Mouse (Mus musculus) left cerebral cortex, postnatal 36 days (tissue): ENCODE data around the gene Kif6. TPM values are rescaled to one million over a fixed set of nuclear protein-coding genes. Genes with fewer than 3 reads are reported as not detected.

Source experiments
- DNase-seq, 2 experiments: peaks; one replicate each; pipeline ENCODE4 v3.0.0; 2021 to 2022; ENCODE audit warnings: low spot score in 2 of 2, mixed read lengths in 1 of 2
- intact Hi-C: fragments of 180-260 bp; cut with DNase I; formaldehyde crosslinking; loops from one replicate; pipeline ENCODE4 v1.15.1; 2025
- total RNA-seq, 2 experiments: library from RNA; stranded (reverse); gene quantifications; 2 replicates each; pipeline ENCODE4 v1.2.3; 2021

Kif6 gene
- total RNA-seq, 2 experiments from 2014 or later = 1.6 to 2.1 TPM

DNA sequence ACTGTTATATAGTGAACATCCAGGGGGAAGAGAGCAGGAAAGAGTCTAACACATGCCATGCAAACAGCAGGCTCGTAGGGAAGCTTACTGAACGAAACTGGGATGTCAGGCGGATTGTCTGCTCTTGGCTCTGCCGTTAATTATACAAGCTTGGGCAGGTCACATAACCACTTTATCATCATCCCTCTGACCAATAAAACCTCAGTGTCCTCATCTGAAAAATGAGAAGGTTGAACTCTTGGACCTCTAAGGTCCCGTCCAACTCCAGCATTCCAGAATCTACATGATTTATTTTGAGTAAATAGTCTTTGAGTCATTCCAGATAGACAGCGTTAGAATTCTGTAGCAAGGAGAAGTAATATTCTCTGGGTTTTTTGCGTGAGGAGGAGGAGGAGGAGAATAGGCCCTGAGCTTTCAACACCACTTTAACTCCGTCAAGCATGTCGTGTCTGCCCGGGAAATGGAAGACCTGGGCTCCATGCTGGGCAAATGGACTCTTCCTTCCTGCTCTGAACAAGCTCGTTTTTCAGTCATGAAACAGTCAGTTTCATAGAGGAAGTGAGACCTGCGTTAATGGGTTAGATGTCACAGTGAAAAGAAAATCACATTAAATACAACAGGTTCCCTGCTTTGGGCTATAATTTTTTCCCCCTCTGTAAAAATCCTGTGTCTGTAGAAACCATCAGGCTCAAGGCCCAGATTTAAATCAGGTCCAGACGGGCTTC, 162.3 kb downstream of the Kif6 start:
- intact Hi-C loops = no loop called here
- DNase-seq = no peak

GRCm38 (mm10) chr17:49779066-49779465, 164.1 kb downstream of the Kif6 start:
- DNase-seq = no peak
- intact Hi-C loops = no loop called here

DNA sequence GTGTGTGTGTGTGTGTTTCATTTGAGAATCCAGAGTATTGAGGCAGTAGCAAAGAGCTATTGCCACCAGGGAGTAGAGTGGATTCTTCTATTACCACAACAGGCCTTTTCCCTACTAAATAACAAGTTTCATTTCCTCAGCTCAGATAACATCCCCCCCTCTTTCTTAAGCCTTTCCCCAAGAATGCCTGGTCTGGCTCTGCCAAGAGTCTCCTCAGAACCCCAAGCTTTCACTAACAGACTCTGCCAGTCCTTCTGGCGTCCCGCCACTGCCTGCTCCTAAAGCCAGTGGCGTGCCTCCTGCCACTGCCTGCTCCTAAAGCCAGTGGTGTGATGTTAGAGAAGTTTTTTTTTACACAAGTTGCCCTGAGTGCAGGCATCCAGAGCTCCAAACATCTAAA, 164.6 kb downstream of the Kif6 start:
- intact Hi-C loops = no loop called here
- DNase-seq = no peak

- intact Hi-C loops = no loop called here
- DNase-seq = no peak
These were observed 170.9 kb downstream of the Kif6 start for GRCm38 (mm10) chr17:49785851-49786250.

GRCm38 (mm10) chr17:49787351-49787750, 172.4 kb downstream of the Kif6 start:
- intact Hi-C loops = no loop called here
- no peak for DNase-seq

- intact Hi-C loops = no loop called here
- DNase-seq = no peak
These were observed 173.4 kb downstream of the Kif6 start for GRCm38 (mm10) chr17:49788187-49788974.

DNA sequence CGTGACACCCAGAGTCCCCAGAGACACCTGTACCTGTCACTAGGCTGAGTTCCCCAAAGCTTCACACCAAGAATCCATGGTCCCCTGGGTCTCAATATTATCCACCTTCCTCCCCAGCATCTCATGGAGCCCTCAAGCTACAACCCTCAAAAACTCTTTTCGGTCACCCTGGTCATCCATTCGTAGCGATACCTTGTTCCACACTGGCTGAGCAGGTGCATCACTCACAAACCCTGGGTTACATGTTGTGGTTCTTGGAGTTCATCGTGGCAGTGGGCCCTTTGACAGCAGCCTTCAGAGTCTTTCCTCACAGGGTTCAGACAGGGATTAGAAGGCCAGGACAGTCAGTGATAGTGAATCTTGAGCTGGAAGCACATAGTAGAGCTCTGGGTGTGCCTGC, 176.6 kb downstream of the Kif6 start:
- intact Hi-C loops = no loop called here
- DNase-seq = no peak

DNA sequence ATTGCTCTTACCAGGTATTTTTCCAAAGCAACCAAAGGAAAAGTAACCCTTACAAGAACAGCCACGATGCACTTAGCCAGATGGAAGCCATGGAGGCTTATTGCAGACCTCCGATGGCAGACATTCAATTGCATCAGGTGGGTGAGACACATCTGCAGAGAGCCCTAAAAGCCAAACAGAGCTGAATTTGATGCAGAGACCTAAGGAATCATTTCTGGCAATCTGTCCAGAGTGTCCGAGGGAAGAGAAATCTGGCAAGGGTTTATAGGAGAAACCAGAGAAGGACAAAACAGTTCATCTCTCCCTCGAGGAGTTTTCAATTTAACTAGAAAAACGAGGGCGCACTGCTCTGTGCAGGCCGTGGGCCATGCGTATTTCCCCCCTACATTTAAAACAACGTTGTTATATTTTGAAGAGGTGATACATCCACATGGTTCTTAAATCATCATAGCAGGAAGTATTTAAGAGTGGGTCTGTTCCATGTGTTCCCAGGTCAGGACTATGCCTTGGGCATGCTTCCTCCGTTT, 177.3 kb downstream of the Kif6 start:
- no peak for DNase-seq
- intact Hi-C loops = no loop called here

GRCm38 (mm10) chr17:49792946-49793345, 178.0 kb downstream of the Kif6 start:
- DNase-seq = no peak
- intact Hi-C loops = no loop called here

DNA sequence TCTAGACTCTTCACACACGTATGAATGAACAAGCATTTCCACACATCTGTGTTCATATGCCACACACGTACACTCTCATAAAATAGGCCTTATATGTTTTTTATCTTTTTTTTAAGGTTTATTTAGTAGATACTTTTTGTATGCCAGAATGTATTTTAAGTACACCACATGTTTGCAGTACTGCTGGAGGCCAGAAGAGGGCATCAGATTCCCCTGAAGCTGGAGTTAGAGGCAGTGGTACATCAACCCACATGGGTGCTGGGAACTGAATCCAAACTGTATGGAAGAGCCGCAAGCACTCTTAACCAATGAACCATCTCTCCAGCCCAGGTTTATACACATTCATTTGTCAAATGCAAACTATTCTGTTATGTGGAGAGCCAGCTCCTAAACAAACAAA, 179.0 kb downstream of the Kif6 start:
- intact Hi-C loops = no loop called here
- no peak for DNase-seq

GRCm38 (mm10) chr17:49795241-49795640, 180.3 kb downstream of the Kif6 start:
- intact Hi-C loops = no loop called here
- no peak for DNase-seq

GRCm38 (mm10) chr17:49796116-49796515, 181.2 kb downstream of the Kif6 start:
- intact Hi-C loops = no loop called here
- DNase-seq = no peak

DNA sequence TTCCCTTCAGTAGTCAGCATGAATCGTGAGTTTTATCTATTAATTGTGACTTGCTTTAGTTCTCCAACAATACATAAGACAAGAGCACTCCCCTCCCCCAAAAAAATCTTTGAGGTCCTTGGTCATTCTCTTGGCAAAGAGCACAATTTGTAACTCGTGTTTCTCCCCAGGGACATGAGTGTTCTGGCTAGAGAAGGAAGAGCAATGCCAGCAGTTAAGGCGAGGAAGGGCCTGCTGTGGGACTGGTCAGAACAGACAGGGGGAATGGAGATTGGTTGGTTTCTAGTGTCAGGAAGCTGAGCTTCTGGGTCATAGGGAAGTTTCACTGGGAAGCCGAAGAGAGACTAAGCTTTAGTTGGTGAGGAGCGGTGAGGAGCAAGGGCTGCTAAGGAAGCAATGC, 184.2 kb downstream of the Kif6 start:
- intact Hi-C loops = no loop called here
- DNase-seq = no peak

GRCm38 (mm10) chr17:49800157-49800556, 185.2 kb downstream of the Kif6 start:
- intact Hi-C loops = no loop called here
- no peak for DNase-seq

DNA sequence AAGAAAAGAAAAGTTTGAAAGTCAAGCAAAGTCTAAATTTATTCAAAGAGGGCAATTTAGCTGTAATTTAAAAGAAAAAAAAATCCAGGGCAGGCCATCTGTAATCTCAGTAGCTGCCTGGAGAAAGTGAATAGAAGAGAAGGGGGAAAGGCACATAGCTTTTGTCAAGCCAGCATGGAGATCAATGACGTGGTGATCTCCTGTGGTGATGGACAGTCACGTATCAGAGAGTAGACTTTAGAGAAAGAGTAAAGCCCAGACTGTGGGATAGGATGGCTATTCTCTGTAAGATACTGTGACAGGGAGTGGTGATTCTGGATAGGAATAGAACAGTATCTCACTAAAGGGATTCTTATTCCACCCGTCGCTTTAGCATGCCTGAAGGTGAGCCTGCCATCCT, 192.5 kb downstream of the Kif6 start:
- intact Hi-C loops = no loop called here

GRCm38 (mm10) chr17:49808712-49809343, 193.9 kb downstream of the Kif6 start:
- no peak for DNase-seq
- intact Hi-C loops = no loop called here

More for the DNA sequence above, 192.5 kb downstream of the Kif6 start:
- no peak for DNase-seq

DNA sequence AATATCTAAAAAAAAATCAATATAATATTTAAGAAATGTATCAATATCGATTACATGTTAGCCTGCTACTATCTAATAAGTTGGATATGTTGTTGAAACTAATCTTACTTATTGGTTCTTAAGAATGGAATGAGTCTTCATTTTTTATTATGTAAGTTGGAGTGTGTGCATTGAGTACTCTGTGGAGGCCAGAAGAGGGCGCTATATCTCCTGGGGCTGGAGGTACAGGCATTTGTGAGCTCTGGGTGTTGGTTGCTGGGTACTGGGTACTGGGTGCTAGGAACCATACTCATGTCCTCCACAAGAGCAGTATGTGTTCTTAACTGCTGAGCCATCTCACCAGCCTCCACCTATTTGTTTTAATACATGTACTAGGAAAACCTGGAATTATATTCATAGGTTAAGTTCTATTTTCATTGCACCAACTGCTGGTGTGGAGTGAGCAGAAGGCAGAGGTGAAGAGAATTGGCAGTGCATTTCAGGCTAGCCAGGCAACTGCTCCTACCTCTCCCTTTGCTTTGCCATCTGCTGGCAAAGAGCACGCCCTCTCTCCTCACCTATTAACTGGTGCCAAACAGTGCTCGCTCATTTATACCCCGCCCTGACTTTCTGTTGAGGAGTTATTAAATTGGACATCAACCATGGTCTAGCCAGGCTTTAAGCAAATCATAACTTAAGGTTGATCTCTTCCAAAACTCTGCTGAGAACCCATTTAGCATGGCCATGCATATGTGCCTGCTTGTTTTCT, 199.1 kb downstream of the Kif6 start:
- intact Hi-C loops = no loop called here
- DNase-seq = no peak

DNA sequence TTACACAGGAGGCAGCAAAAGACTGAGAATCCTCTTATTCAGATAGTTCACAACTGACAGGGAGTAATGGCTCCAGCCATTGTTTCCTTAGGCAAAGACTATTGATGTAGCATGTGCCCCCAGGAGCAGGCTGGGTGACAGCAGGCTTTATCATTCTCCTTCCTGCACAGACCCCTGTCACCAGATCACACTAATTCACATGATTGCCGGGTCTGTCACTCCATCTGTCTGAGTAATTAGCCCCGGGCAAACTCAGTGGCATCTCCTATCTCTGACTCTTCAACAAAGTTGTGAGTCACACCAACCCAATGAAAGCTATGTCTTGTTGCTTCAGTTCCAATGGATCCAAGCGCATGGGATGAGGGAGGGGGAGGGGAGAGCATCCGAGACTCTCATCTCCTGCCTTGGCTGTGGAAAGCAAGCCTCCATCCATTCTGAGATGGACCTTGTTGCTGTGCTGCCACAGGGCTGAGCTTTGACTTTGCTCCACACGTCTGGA, 201.2 kb downstream of the Kif6 start:
- no peak for DNase-seq
- intact Hi-C loops = no loop called here

DNA sequence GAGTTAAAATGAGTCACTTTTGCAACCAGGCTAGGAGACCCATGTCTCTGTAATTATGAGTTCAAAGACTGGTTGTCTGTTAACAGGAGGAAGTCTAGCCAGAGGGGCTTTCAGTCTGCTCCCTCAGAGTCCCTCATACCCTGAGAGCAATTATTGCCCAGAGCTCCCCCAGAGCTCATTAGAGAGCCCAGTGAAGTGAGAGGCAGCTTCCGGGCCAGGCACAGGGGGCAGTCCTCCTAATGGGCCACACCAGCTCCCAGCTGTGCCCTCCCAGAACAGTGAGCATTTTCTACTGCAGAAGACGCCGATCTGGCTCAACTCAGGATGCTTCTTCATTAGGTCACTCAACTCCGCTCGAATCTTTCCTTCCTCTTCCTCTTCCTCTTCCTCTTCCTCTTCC, 201.8 kb downstream of the Kif6 start:
- DNase-seq = no peak
- intact Hi-C loops = no loop called here

GRCm38 (mm10) chr17:49820203-49820602, 205.3 kb downstream of the Kif6 start:
- DNase-seq = peak; percentile 55

More at GRCm38 (mm10) chr17:49820203-49820602, 205.3 kb downstream of the Kif6 start:
- intact Hi-C loops = no loop called here
